Mouse (Mus musculus): Measurements from ENCODE around the gene Rnf144b. TPM values are rescaled to one million over a fixed set of nuclear protein-coding genes. Genes with fewer than 3 reads are reported as not detected.

Rnf144b gene
- polyA plus RNA-seq, 1 experiment from 2014 or later, result 1.7 TPM

Other genes with a start within 250 kb of the Rnf144b start
- gene Kif13a, start 192.8 kb upstream of the Rnf144b start, polyA plus RNA-seq (2015; fragmentation: Nextera tagmentation; extraction: Ambion mirVana), result 41.6 and 45.3 TPM in 2 replicates
- gene Nhlrc1, start 107.8 kb upstream of the Rnf144b start, polyA plus RNA-seq (2015; fragmentation: Nextera tagmentation; extraction: Ambion mirVana), result 3.8 and 4.2 TPM in 2 replicates
- 6.1 and 8.7 TPM in 2 replicates for gene Kdm1b, start 79.2 kb upstream of the Rnf144b start, polyA plus RNA-seq (2015; fragmentation: Nextera tagmentation; extraction: Ambion mirVana)
- gene Tpmt, start 77.9 kb upstream of the Rnf144b start, polyA plus RNA-seq (2015; fragmentation: Nextera tagmentation; extraction: Ambion mirVana), result 13.6 and 13.9 TPM in 2 replicates
- gene Dek, start 16.5 kb upstream of the Rnf144b start, polyA plus RNA-seq (2015; fragmentation: Nextera tagmentation; extraction: Ambion mirVana), result 141 and 143 TPM in 2 replicates

All from heart, embryonic 15.5 days (tissue).